Mouse (Mus musculus): ENCODE data around the gene Calcoco1. TPM values are rescaled to one million over a fixed set of nuclear protein-coding genes. Genes with fewer than 3 reads are reported as not detected.
A peak's percentile ranks its signal among the peaks of the same experiment; 100 is the strongest.

Calcoco1 gene
- 10.8 and 19.3 TPM in 2 replicates for total RNA-seq (2014; fragmentation: Nextera tagmentation)
- 5.1 and 12.2 TPM in 2 replicates for total RNA-seq (2017)

DNA sequence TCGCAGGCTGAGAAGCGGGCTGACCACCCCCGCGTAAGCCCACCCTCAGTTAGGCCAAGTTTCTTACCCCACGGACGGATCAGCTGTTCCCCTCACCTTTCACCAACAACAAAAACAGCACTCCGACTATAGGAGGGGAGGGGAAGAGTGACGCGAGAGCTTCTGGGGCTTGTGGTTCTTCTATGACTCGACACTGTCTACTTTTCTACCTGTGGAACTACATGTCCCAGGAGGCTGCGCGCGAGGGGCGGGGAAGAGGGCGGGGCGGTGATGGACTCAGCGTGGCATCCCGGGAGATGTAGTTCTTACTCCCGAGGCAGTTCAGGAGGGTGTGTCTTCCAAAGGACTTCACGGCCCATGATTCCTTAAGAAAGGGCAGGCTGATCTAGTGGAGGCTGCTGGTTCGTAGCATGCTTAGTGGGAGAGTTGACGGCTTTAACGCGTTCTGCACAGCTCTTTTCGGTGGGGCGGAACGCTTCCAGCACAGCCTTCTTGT lies at the start of gene Calcoco1:
Calcoco1 (minus strand) TSS at position 199 of the 496 bp plus-strand sequence.
- peak; percentile 99 for ATAC-seq (replicated peaks; ENCODE audit: poor library complexity, severe bottlenecking)

DNA sequence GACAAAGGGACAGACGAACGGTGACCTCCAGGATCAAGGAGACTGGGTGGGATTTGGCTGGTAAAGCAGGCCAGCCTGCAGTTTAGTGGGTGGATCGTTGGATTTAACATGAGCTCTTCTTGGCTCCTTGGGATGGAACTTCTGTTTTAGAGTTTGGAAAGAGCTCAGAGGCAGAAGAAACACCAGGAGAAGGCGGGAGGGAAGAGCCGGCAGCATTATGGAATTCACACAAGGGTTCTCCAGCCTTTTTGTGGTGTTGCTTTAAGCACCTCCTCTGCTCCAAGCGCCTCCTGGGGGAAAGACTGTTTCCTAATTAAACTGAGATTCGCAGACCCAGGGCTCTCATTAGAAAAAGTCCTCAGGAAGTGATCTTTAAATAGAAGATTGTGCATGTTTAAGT lies 48.9 kb upstream of the Calcoco1 start:
- no peak for ATAC-seq (replicated peaks; ENCODE audit: poor library complexity, severe bottlenecking)

DNA sequence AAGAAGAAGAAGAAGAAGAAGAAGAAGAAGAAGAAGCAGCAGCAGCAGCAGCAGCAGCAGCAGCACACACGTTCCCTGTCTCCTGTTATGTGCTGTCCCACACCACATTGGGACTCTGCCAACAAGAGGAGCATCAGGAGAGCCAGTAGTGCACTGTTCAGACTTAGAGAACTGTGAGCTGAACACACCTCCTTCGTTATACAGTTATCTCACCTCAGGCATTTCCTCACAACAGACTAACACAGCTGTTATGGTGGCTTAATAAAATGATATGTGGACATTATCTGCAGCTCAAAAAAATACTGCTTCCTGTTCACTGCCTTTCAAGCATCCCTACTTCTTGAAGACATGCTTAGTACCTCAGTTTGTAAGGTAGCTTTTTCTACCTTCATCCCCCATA lies 43.2 kb upstream of the Calcoco1 start:
- ATAC-seq (replicated peaks; ENCODE audit: poor library complexity, severe bottlenecking), result no peak

DNA sequence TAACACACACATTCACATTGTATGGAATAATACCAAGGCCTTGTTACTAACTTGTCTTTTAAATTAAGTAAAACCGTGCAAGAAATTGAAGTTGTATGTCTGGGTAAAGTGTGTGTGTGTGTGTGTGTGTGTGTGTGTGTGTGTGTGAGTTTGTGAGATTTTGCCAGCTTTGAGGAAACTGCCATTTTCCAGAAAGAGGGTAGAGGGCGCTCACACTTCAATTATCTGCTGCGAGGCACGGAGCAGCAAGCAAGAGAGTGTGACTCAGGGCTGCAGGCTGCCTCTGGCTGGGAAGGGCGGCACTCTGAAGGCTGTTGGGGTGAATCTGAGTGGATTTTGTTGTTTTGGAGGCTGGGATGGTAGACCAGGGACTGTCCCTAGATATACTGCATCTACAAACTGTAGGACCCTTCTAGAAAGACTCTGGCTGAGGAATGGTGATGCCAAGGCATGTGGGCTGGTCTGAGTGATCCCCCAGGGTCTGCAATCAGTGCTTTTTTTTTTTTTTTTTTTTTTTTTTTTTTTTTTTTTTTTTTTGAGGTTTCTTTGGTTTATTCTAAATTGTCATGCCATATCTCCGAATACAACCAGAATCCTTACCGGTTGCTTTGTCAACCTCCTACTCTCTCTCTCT lies 39.9 kb upstream of the Calcoco1 start:
- peak; percentile 86 for ATAC-seq (replicated peaks; ENCODE audit: poor library complexity, severe bottlenecking)

DNA sequence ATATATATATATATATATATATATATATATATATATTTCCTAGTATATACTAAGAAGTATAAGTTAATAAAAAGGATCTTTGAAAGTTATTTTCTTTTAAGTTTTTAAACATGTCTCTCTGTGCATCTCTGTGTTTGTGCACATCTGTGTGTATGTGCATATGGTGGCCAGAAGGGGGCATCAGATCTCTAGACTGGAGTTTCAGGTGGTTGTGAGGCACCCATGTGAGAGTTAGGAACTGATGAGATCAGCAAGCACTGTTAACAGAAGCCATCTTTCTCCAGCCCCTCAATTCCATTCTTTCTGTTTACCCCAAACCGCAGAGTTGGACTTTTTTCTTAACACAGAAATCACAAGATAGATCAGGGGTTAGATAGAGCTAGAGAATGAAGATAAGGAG lies 35.7 kb upstream of the Calcoco1 start:
- no peak for ATAC-seq (replicated peaks; ENCODE audit: poor library complexity, severe bottlenecking)

DNA sequence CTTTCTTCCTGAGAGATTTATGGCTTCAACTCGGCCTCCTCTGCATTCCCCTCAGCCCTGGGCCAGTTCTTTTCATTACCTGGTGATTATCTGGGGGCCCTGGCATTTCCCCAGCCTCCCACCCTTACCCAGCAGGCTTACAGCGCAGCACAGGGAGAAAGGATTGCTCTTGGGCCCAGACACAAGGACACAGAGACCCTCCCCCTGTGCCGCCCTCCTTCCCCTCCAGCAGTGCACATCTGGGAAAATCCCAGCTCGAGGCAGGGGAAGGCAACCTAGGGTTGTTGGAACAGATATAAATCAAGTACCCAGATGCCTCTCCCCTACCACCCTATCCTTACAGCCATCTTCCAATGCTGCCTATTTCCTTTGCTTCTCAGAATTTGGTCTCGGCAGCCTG lies 33.1 kb upstream of the Calcoco1 start:
- no peak for ATAC-seq (replicated peaks; ENCODE audit: poor library complexity, severe bottlenecking)

DNA sequence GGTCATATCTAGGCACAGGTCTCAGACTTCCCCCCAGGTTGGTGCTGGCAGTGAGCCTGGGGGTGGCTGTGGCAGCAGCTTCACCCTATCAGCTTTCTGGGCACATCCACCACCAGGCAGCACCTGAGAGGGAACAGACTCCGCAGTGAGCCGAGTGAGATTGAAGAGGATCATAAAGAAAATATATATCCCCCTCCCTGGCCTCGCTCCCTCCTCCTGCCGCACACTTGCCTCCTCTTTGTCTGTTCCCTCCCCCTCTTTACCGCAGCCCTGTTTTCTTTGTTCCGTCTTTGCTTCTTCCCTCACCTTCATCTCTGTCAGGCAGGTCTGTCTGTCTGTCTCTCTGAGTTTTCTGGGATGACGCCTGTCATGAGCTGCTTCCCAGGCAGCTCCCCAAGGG lies 32.4 kb upstream of the Calcoco1 start:
- ATAC-seq (replicated peaks; ENCODE audit: poor library complexity, severe bottlenecking), result no peak

DNA sequence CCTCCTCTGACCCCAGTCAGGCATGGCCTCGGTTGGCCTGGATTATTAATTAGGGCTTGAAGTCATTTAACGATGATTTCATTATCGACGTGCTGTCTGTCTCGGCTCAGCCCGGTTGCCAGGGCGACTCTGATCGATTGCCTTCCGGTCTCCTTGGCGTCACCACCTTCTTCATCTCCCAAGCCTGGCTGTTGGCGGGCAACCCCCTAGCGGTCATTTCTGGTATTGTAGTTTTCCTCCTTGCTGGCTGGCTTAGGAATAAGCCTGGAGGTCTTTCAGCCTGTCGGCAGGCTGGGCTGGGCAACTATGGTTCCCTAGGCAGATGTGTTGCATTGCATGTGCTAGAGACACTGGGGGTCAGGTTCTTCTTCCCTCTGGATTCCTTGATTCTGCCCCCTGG lies 31.2 kb upstream of the Calcoco1 start:
- peak; percentile 65 for ATAC-seq (replicated peaks; ENCODE audit: poor library complexity, severe bottlenecking)

DNA sequence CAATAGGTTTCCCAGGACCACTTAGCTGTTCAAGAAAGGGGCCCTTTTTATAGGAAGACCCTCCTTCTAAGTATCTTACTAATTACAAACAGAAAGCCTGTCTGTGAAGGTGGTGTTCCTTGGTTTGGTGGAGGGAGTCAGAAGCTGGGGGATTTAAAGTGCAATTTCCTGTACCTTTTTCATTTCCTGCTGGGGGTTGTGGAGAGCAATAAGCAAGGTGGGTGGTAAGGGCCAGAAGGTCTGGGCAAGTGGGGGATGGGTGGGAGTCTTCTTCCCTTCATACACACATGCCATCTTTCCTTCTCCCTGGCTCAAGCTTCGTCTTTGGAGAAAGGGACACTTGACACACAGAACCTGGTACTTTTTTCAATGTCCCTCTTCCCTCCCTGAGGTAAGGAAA lies 30.2 kb upstream of the Calcoco1 start:
- no peak for ATAC-seq (replicated peaks; ENCODE audit: poor library complexity, severe bottlenecking)

DNA sequence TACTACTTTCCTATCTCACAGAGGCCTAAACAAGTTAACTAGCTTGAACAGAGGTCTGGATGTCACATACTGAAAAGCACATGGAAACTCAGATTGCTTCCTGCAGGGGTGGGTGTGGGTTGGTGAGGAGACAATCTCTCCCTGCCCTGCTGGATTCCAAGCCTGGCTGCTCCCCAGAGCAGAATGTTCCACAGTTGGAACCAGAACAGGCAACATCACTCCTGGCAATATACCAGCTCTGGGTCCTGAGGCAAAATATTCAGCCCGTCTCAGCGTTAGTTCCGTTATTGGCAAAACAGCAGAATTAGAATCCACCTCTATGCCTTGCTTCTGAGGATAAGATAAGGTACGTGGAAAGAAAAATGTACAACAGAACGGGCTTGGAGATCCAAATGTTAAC lies 28.3 kb upstream of the Calcoco1 start:
- no peak for ATAC-seq (replicated peaks; ENCODE audit: poor library complexity, severe bottlenecking)

DNA sequence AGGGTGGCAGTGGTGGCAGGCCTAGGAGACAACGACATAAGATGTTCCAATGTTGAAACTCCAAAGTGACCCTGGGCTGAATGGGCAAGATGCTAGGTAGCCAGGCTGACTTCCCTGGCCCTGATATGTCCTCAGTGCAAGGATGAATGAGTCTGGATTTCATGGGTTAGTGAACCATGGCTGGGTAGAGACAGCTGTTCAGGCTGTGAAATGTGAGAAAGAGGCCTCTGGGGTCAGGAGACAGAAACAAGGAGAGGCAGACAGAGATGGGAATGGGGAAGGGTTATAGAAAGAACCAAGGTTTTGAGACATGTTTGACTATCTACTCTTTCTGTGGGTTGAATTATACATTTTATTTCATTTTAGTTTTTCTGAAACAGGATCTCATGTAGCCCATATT lies 27.1 kb upstream of the Calcoco1 start:
- ATAC-seq (replicated peaks; ENCODE audit: poor library complexity, severe bottlenecking), result no peak

DNA sequence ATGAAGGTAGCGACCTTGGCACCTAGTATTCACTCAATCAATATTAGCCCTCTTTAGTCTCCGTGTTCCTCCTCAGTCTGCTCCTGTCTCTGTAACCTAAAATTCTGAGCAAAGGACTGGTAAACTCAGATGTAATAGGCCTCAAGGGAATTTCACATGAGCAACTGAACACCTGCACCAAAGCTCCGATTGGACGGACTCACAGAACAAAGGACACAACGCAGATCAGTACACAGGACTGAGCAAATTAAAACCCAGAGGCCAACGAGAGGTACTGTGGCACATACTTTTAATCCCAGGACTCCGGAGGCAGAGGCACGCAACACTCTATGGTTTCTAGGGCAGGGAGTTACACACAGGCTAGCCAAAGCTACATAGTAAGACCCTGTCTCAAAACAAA lies 25.9 kb upstream of the Calcoco1 start:
- no peak for ATAC-seq (replicated peaks; ENCODE audit: poor library complexity, severe bottlenecking)

DNA sequence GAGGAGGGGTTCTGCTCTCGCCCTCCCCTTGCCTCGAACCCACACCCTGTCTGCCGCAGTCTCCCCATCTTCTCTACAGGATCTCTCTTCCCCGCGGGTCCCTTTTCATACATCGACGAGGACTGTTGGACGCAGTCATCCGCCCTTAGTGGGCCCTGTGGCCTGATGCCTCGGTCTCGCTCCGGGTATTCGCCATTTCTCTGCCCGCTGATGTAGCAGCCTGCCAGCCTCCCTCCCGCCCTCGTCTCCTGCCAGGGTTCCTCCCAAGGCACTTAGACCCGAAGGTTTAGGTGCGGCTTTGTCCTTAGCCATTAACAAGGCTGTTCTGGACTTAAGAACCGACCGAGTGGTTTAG lies 25.3 kb upstream of the Calcoco1 start:
- ATAC-seq (replicated peaks; ENCODE audit: poor library complexity, severe bottlenecking), result 0 out of 2 replicates have a peak, but pooled peaks have one; percentile 7

DNA sequence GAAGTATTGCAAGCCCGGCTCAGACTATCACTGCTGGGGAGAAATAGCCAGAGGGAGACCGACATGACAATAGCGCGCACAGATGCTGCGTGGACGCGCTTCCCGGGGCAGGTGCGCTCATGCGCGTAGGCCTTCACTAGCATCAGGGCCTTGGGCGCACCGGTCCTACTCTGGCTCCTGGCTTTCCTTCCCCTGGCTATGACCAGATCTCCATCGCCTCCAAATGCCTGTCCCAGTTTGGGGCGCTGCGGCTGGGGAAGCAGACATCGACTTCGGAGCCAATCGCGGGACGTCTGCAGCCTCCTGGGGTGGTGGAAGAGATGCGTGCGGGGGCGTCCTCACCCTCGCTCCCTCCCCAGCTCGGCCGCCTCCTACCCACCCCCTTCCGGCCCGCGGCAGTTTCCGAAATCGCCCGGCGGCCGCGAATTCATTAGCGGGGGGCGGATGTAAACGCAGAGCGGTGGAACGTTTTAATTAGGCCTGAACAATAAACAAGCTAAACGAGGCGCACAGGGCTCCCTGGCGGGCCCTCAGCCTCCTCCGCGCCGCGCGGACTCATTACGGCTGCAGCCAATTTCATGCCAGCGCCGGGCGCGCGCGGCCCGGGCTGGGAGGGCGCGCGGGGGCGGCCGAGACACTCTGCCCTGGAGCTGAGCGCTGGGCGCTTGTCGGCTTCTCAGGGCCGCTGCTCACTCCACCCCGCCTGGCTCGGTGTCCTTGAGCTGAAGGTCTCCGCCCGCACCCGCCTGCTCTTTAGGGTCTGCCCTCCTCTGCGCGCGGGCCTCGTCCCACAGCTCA lies 24.7 kb upstream of the Calcoco1 start:
- ATAC-seq (replicated peaks; ENCODE audit: poor library complexity, severe bottlenecking), result no peak

DNA sequence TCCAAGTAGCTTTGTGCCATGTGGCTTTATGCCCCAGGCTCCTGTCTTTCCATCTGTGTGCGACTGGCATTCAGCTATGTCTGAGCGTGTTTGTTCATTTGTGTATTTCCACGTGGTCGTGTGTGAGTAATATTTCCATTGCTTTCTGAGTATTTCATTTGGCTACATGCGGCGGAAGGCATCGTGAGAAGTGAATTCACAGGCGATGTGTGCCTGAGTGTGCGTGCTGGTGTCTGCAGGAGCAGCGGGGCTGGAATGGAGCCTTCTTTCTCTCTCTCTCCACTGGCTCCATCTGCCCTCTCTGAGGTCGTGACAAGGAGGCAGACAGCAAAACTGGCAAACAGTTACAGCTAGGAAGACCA lies 24.1 kb upstream of the Calcoco1 start:
- no peak for ATAC-seq (replicated peaks; ENCODE audit: poor library complexity, severe bottlenecking)

DNA sequence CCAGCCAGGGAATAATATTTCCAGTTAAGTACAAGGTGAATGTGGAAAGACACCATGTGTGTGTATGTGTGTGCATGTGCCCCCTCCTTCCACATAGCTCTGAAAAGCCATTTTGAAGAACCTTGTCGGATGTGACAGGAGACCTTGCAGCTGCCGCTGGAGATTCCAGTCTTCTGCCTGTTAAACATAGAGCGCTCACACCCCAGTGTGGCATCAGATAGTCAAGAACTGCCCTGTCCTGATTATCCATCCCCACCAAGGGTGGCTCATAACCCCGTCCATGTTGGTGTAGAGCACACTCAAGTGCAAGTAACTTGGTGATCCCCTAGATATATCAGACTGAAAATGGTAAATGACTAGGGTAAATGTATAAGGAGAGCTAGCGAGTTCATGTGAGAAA lies 23.4 kb upstream of the Calcoco1 start:
- no peak for ATAC-seq (replicated peaks; ENCODE audit: poor library complexity, severe bottlenecking)

DNA sequence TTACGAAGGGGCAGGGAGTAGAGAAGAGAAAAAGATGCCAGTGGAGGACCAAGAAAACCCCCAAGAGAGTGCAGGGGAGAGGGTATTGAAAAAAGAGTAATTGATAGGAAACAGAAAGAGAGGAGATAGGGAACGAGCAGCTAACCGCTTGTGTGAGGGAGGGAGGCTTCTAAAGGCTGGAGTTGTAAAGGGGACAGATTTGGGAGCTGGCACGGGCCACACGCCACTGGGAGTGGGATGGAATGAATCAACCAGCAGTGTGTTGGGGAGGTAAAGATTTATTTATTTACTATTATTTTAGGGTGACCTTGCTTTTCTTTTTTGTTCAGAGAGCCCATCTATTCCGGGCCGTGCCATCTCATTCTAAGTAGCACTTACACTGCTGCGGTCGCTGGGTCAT lies 22.9 kb upstream of the Calcoco1 start:
- ATAC-seq (replicated peaks; ENCODE audit: poor library complexity, severe bottlenecking), result no peak

DNA sequence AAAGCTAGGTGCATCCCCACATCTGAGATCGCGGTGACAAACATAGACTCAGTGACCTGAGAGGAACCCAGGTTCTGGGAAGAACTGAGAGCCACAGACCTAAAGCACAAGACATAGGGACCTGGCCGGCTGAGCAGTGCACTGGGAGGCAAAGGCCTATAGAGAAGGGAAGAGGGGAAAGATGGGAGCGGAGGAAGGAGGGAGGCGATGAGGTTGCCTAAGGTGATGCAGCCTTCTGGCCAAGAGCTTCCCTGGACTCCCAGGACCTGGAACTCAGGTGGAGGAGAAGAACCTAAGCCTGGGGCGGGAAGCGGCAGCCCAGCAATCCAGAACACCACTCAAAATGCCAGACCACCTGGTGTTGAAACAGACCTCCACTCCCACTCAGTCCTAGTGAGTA lies 22.4 kb upstream of the Calcoco1 start:
- ATAC-seq (replicated peaks; ENCODE audit: poor library complexity, severe bottlenecking), result no peak

DNA sequence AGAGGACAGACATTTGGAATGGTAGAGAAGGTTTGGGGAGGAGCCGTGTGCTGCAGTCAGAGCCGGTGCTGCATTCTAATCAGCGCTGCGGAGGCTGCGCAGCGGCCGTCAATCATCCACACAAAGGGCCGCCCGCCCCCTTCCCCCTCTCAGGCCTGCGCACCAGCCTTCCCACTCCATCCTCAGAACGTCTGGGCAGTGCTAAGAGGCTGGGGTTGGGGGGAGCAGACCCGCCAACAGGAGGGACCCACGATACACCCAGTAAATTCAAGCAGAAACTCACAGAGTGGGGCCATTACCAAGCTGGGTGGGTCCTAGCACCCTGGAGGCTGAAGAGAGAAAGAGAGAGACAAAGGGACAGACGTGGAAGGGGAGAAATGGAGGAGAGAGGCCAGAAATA lies 22.0 kb upstream of the Calcoco1 start:
- ATAC-seq (replicated peaks; ENCODE audit: poor library complexity, severe bottlenecking), result no peak

DNA sequence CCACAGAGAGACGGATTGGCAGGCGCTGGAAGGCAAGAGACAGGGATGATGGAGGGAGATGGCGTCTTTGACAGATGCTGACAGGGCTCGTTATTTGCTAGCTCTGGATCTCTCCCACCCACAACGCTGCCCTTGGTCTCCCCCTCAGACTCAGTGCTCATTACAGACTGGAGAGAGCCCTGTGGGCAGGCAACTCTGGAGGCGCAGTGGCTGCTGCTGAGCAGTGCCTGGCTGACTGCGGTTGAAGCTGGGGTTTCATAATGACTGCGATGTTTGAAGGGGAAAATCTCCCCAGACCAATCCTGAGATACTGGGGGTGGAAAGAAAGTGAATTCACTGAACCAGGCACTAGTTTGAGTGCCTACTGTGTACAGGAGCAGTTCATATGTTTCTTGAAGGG lies 21.2 kb upstream of the Calcoco1 start:
- ATAC-seq (replicated peaks; ENCODE audit: poor library complexity, severe bottlenecking), result no peak

DNA sequence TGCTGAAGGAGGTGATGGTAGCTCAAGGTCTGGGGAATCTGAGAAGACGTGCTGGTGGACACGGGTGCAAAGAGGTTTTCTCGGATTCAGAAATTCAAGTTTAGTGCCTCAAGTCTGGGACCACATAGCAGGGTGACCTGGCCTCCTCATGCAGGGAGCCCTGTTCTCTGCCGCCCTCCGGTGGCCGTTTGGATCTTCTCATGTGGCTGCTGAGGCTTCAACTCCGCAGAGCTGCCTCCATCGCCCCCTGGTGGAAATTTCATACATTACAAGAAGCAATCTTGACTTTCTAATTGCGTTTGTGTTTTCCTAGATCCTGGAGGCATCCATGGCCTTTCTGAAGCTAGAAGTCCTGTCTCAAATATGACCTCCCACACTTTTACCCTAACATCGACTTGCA lies 20.6 kb upstream of the Calcoco1 start:
- peak; percentile 80 for ATAC-seq (replicated peaks; ENCODE audit: poor library complexity, severe bottlenecking)
